Mouse (Mus musculus) liver, embryonic 12.5 days (tissue): ENCODE measurements around the gene Arap1. TPM values are rescaled to one million over a fixed set of nuclear protein-coding genes. Genes with fewer than 3 reads are reported as not detected.

Source experiments
- ATAC-seq: fragments of 200-750 bp; cut with Nextera tagmentation; 2 replicates; pipeline ENCODE4 v1.8.0; 2017; ENCODE audit warnings: moderate number of reproducible peaks, mild to moderate bottlenecking, moderate library complexity
- H3K27ac ChIP-seq: fragments of 300-500 bp; sonication (generic); 2 replicates; pipeline ENCODE4 v1.5.1; 2016; ENCODE audit warnings: mild to moderate bottlenecking
- H3K27me3 ChIP-seq: fragments of 300-500 bp; sonication (generic); replicated peaks from 2 replicates; pipeline ENCODE4 v1.6.1; 2016; ENCODE audit warnings: mild to moderate bottlenecking, moderate library complexity
- H3K36me3 ChIP-seq: fragments of 300-500 bp; sonication (generic); 2 replicates; pipeline ENCODE4 v1.6.1; 2016; ENCODE audit warnings: mild to moderate bottlenecking, moderate library complexity
- H3K4me1 ChIP-seq: fragments of 300-500 bp; sonication (generic); 2 replicates; pipeline ENCODE4 v1.6.1; 2016
- H3K4me2 ChIP-seq: fragments of 300-500 bp; sonication (generic); 2 replicates; pipeline ENCODE4 v1.6.1; 2016; ENCODE audit warnings: mild to moderate bottlenecking, moderate library complexity
- H3K4me3 ChIP-seq: fragments of 300-500 bp; sonication (generic); 2 replicates; pipeline ENCODE4 v1.5.1; 2016; ENCODE audit warnings: mild to moderate bottlenecking, moderate library complexity
- H3K9ac ChIP-seq: fragments of 300-500 bp; sonication (generic); 2 replicates; pipeline ENCODE4 v1.6.1; 2016; ENCODE audit warnings: mild to moderate bottlenecking, moderate library complexity
- H3K9me3 ChIP-seq: fragments of 300-500 bp; sonication (generic); replicated peaks from 2 replicates; pipeline ENCODE4 v1.6.1; 2016; ENCODE audit warnings: mild to moderate bottlenecking, moderate library complexity
- WGBS: fragments of 180-500 bp; shearing (Covaris S2); methylation state at CpG from one replicate; pipeline ENCODE4 v1.1.7; 2016; ENCODE audit not compliant: insufficient replicate concordance; 5-methylcytosine and 5-hydroxymethylcytosine counted together
- polyA plus RNA-seq: library from polyadenylated mRNA; unstranded; fragments of >200 nt; fragmentation: Nextera tagmentation; extraction: Ambion mirVana; gene quantifications from 2 replicates; pipeline ENCODE4 v1.2.1, GENCODE M21; 2016

Arap1 gene
- polyA plus RNA-seq, 1 experiment from 2014 or later: 24.6 TPM

- H3K4me2 ChIP-seq: no peak overlapping the region
- 42% methylated on average over 9 of the region's 9 CpGs for WGBS
- no peak for ATAC-seq
Measured at GRCm38 (mm10) chr7:101454479-101454878, 106.6 kb downstream of the Arap1 start.

GRCm38 (mm10) chr7:101455141-101455540 is 107.3 kb downstream of the Arap1 start:
- Histone ChIP-seq H3K27ac (no peak overlapping the region), H3K27me3 (peaks cover 72% of the 10 kb centered on the region), H3K4me2 (no peak overlapping the region), H3K4me3 (no peak overlapping the region), H3K4me1 (peaks cover 12% of the 10 kb centered on the region), H3K9me3 (no peaks in the 10 kb centered on the region), H3K36me3 (no peaks in the 10 kb centered on the region), H3K9ac (no peak overlapping the region)
- WGBS: 47% methylated on average over 6 of the region's 6 CpGs
- ATAC-seq: no peak

More at GRCm38 (mm10) chr7:101454479-101454878, 106.6 kb downstream of the Arap1 start:
- Histone ChIP-seq H3K27ac (no peak overlapping the region), H3K9ac (no peak overlapping the region), H3K4me3 (no peak overlapping the region), H3K4me1 (peaks cover 12% of the 10 kb centered on the region), H3K9me3 (no peaks in the 10 kb centered on the region), H3K36me3 (no peaks in the 10 kb centered on the region), H3K27me3 (peaks cover 75% of the 10 kb centered on the region)

GRCm38 (mm10) chr7:101456318-101456717 is 108.5 kb downstream of the Arap1 start:
- H3K36me3 ChIP-seq: no peaks in the 10 kb centered on the region
- H3K4me1 ChIP-seq: peaks cover 2% of the 10 kb centered on the region
- ATAC-seq: no peak
- no peak overlapping the region for H3K9ac ChIP-seq
- 61% methylated on average over 4 of the region's 4 CpGs for WGBS
- peaks cover 60% of the 10 kb centered on the region for H3K27me3 ChIP-seq
- no peak overlapping the region for H3K27ac ChIP-seq
- no peaks in the 10 kb centered on the region for H3K9me3 ChIP-seq
- no peak overlapping the region for H3K4me3 ChIP-seq
- no peak overlapping the region for H3K4me2 ChIP-seq

GRCm38 (mm10) chr7:101456789-101457188 is 108.9 kb downstream of the Arap1 start:
- no peak for ATAC-seq
- Histone ChIP-seq H3K4me2 (no peak overlapping the region), H3K4me3 (no peak overlapping the region), H3K36me3 (no peaks in the 10 kb centered on the region), H3K27me3 (peaks cover 56% of the 10 kb centered on the region), H3K9me3 (no peaks in the 10 kb centered on the region), H3K27ac (no peak overlapping the region), H3K9ac (no peak overlapping the region), H3K4me1 (no peaks in the 10 kb centered on the region)
- 31% methylated on average over 5 of the region's 5 CpGs for WGBS

- Histone ChIP-seq H3K4me1 (no peaks in the 10 kb centered on the region), H3K9ac (no peak overlapping the region), H3K9me3 (no peaks in the 10 kb centered on the region), H3K27me3 (peaks cover 51% of the 10 kb centered on the region), H3K4me2 (no peak overlapping the region), H3K4me3 (no peak overlapping the region), H3K36me3 (no peaks in the 10 kb centered on the region), H3K27ac (no peak overlapping the region)
- no peak for ATAC-seq
- WGBS: 63% methylated on average over 5 of the region's 5 CpGs
Measured at GRCm38 (mm10) chr7:101457283-101457682, 109.4 kb downstream of the Arap1 start.

GRCm38 (mm10) chr7:101457801-101458200 is 109.9 kb downstream of the Arap1 start:
- WGBS: 36% methylated on average over 8 of the region's 8 CpGs
- no peaks in the 10 kb centered on the region for H3K36me3 ChIP-seq
- H3K9ac ChIP-seq: no peak overlapping the region
- no peak overlapping the region for H3K4me3 ChIP-seq
- no peaks in the 10 kb centered on the region for H3K4me1 ChIP-seq
- peaks cover 45% of the 10 kb centered on the region for H3K27me3 ChIP-seq
- H3K9me3 ChIP-seq: no peaks in the 10 kb centered on the region
- no peak overlapping the region for H3K4me2 ChIP-seq
- H3K27ac ChIP-seq: no peak overlapping the region
- no peak for ATAC-seq

- 75% methylated on average over 4 of the region's 4 CpGs for WGBS
- no peak overlapping the region for H3K4me2 ChIP-seq
- H3K36me3 ChIP-seq: no peaks in the 10 kb centered on the region
- H3K27ac ChIP-seq: no peak overlapping the region
- H3K4me1 ChIP-seq: no peaks in the 10 kb centered on the region
- H3K27me3 ChIP-seq: peaks cover 40% of the 10 kb centered on the region
- H3K9ac ChIP-seq: no peak overlapping the region
- ATAC-seq: no peak
- no peaks in the 10 kb centered on the region for H3K9me3 ChIP-seq
- no peak overlapping the region for H3K4me3 ChIP-seq
Measured at GRCm38 (mm10) chr7:101458278-101458781, 110.5 kb downstream of the Arap1 start.

GRCm38 (mm10) chr7:101459305-101459813 is 111.5 kb downstream of the Arap1 start:
- no peak overlapping the region for H3K4me3 ChIP-seq
- no peak overlapping the region for H3K4me2 ChIP-seq
- peaks cover 33% of the 10 kb centered on the region; the same call in 1 of the 2 replicates for H3K27me3 ChIP-seq
- ATAC-seq: no peak
- 54% methylated on average over 9 of the region's 9 CpGs for WGBS
- no peak overlapping the region for H3K27ac ChIP-seq
- H3K4me1 ChIP-seq: no peaks in the 10 kb centered on the region
- H3K9me3 ChIP-seq: no peaks in the 10 kb centered on the region
- H3K36me3 ChIP-seq: no peaks in the 10 kb centered on the region
- no peak overlapping the region for H3K9ac ChIP-seq

GRCm38 (mm10) chr7:101459923-101460607 is 112.2 kb downstream of the Arap1 start:
- Histone ChIP-seq H3K4me3 (no peak overlapping the region), H3K4me1 (peaks cover 5% of the 10 kb centered on the region), H3K36me3 (no peaks in the 10 kb centered on the region), H3K27ac (no peak overlapping the region), H3K4me2 (no peak overlapping the region), H3K9me3 (no peaks in the 10 kb centered on the region), H3K9ac (no peak overlapping the region), H3K27me3 (peaks cover 26% of the 10 kb centered on the region; the same call in 1 of the 2 replicates)
- 37% methylated on average over 10 of the region's 10 CpGs for WGBS
- ATAC-seq: no peak; the same call in 1 of the 2 replicates

- peaks cover 20% of the 10 kb centered on the region; the same call in 1 of the 2 replicates for H3K27me3 ChIP-seq
- no peaks in the 10 kb centered on the region for H3K36me3 ChIP-seq
- 49% methylated on average over 10 of the region's 10 CpGs for WGBS
- H3K27ac ChIP-seq: no peak overlapping the region
- no peak for ATAC-seq
- H3K9ac ChIP-seq: no peak overlapping the region
- peaks cover 10% of the 10 kb centered on the region for H3K4me1 ChIP-seq
- no peak overlapping the region for H3K4me2 ChIP-seq
- H3K4me3 ChIP-seq: no peak overlapping the region
- H3K9me3 ChIP-seq: no peaks in the 10 kb centered on the region
Measured at GRCm38 (mm10) chr7:101460608-101460957, 112.7 kb downstream of the Arap1 start.

- Histone ChIP-seq H3K9ac (no peak overlapping the region), H3K9me3 (no peaks in the 10 kb centered on the region), H3K4me3 (no peak overlapping the region), H3K36me3 (no peaks in the 10 kb centered on the region), H3K27ac (no peak overlapping the region), H3K4me1 (peaks cover 12% of the 10 kb centered on the region), H3K4me2 (no peak overlapping the region), H3K27me3 (0 out of 2 replicates have a peak, but pooled peaks cover 13% of the 10 kb centered on the region)
- WGBS: 62% methylated on average over 11 of the region's 11 CpGs
- ATAC-seq: no peak
Measured at GRCm38 (mm10) chr7:101461571-101461970, 113.7 kb downstream of the Arap1 start.
